Mouse (Mus musculus) embryo, embryonic 9.5 days (tissue): ENCODE measurements at regions not wholly inside any gene's neighbourhood (a gene's known extent, or its start where the extent isn't known, plus 50 kb on each side); places are given as distances from the start of the nearest gene placed in this dataset.

ENCODE experiments used
- DNase-seq: peaks from one replicate; pipeline ENCODE4 v3.0.0-alpha.2; 2017; ENCODE audit errors: extremely low spot score

GRCm38 (mm10) chr4:97381084-97381483, 198.1 kb upstream of the Gm10192 start:
- no peak for DNase-seq

GRCm38 (mm10) chr4:97377593-97378542, 194.9 kb upstream of the Gm10192 start:
- no peak for DNase-seq

GRCm38 (mm10) chr4:97360473-97360872, 177.5 kb upstream of the Gm10192 start:
- no peak for DNase-seq

- no peak for DNase-seq
Measured at GRCm38 (mm10) chr4:97357958-97358357, 175.0 kb upstream of the Gm10192 start.

- DNase-seq = no peak
Measured at GRCm38 (mm10) chr4:97346799-97347198, 163.8 kb upstream of the Gm10192 start.

GRCm38 (mm10) chr4:97344335-97344734, 161.4 kb upstream of the Gm10192 start:
- DNase-seq = no peak

GRCm38 (mm10) chr4:97343378-97343777, 160.4 kb upstream of the Gm10192 start:
- DNase-seq = no peak
